Mouse (Mus musculus) cortical plate, adult 2 months (tissue): ENCODE measurements around the gene Grtp1. TPM values are rescaled to one million over a fixed set of nuclear protein-coding genes. Genes with fewer than 3 reads are reported as not detected.

ENCODE experiments used
- H3K27ac ChIP-seq: fragments of 200-500 bp; 2 replicates; pipeline ENCODE4 v1.5.1; 2012; ENCODE audit warnings: low read length, control low read depth, inconsistent platforms; ENCODE audit not compliant: insufficient read depth
- H3K4me1 ChIP-seq: fragments of 200-500 bp; 2 replicates; pipeline ENCODE4 v1.6.1; 2011; ENCODE audit warnings: low read length; ENCODE audit not compliant: control insufficient read depth, insufficient read depth
- H3K4me3 ChIP-seq: fragments of 200-500 bp; 2 replicates; pipeline ENCODE4 v1.5.1; 2011; ENCODE audit warnings: mild to moderate bottlenecking, low read length, control low read depth; ENCODE audit not compliant: insufficient read depth
- CTCF ChIP-seq: fragments of 200-500 bp; IDR thresholded peaks from 2 replicates; pipeline ENCODE4 v1.5.1; 2011; ENCODE audit warnings: mild to moderate bottlenecking, control low read depth, low read length; ENCODE audit not compliant: insufficient read depth; ENCODE audit errors: extremely low read depth
- POLR2A ChIP-seq: fragments of 200-500 bp; IDR thresholded peaks from 2 replicates; pipeline ENCODE4 v1.6.1; 2011; ENCODE audit warnings: mild to moderate bottlenecking, low read length, control low read depth; ENCODE audit not compliant: insufficient read depth; ENCODE audit errors: extremely low read depth
- polyA plus RNA-seq: library from polyadenylated mRNA; depleted of rRNA; stranded (reverse); fragments of >200 nt; gene quantifications from 2 replicates; pipeline ENCODE4 v1.2.3, GENCODE M21; 2012

The Grtp1 gene
- polyA plus RNA-seq, 1 experiment = 6.5 TPM

DNA sequence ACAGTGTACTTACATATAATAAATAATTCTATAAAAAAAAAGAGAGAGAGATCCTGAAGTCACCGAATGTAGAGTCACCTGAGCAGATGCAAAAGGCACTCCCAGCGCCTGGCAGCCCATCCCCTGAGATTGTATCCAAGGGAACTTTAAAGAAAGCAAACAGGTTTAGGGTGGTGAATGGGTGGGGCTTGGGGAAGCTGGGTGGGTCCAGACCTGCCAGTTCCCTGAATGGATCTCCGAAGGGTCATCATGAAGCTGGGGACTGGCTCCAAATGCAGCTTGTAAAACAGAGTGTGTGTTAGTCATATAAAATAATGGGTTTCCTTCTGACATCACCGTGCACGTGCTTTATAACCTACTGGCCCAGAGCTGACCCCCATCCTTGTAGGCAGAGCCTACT, 5.9 kb upstream of the Grtp1 start:
- Histone ChIP-seq H3K4me3 (no peak overlapping the region), H3K27ac (no peak overlapping the region), H3K4me1 (peaks cover 2% of the 10 kb centered on the region; the same call in 1 of the 2 replicates)
- TF ChIP-seq CTCF (no peak), POLR2A (no peak)

DNA sequence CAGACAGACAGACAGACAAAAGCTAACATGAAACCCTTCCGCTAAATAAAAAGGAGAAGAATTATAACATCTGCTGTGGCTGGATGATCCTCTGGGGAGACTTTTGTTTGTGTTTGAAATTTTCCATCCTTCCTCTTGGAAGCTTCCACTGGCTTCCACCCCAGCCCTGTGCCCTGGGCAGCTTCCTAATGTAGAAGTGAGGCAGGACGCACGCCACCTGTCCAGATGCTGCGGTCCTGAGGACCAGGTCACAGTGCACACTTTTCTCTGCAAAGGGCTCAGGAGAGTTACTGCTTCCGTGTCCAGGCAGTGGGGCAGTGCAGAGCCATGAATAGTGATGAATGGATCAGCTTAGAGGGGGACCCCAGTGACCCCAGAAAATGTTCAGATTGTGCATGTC, 4.9 kb upstream of the Grtp1 start:
- TF ChIP-seq POLR2A = no peak
- no peak for TF ChIP-seq CTCF
- peaks cover 3% of the 10 kb centered on the region; the same call in 1 of the 2 replicates for H3K4me1 ChIP-seq
- no peak overlapping the region for H3K4me3 ChIP-seq
- H3K27ac ChIP-seq = no peak overlapping the region

DNA sequence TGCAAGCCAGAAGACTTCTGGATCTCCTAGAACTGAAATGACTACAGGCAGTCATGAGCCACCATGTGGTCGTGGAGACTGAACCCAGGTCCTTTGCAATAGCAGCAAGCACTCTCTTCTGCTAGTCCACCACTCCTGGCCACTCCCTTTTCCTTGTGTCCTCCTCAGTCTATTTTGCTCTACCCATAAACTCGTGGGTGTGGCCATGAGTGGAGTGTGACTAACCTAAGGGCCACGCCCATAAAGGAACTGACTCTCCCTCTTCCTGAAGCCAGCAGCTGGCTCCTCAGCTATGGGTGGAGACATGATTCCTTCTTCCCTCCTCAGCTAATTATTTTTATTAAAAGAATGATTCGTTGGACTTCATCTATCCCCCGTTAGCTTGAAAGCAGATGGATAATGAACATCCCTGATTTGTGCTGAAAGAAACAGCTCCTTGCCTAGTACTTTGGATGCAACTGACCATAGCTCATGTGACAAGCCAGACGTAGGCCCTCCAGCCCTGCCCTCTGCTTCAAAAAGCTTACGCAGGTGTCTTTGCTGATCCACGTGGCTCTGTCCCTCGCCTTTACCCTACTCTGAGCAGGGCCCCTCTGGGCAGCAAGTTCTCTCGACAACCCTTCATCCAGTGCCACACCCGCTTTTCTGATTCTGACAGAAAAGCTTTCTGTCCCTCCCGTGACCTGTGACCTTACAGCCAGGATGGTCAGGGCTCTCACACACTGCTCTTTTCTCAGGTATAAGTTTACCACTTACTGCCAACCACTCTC, 4.1 kb upstream of the Grtp1 start:
- Histone ChIP-seq H3K4me3 (no peak overlapping the region), H3K27ac (no peak overlapping the region), H3K4me1 (peaks cover 3% of the 10 kb centered on the region; the same call in 1 of the 2 replicates)
- no peak for TF ChIP-seq POLR2A
- no peak for TF ChIP-seq CTCF

GRCm38 (mm10) chr8:13203472-13203871, 3.1 kb upstream of the Grtp1 start:
- no peak for TF ChIP-seq CTCF
- no peak for TF ChIP-seq POLR2A
- Histone ChIP-seq H3K27ac (no peak overlapping the region), H3K4me1 (peaks cover 1% of the 10 kb centered on the region; the same call in 1 of the 2 replicates), H3K4me3 (no peak overlapping the region)

- Histone ChIP-seq H3K4me1 (peaks cover 1% of the 10 kb centered on the region; the same call in 1 of the 2 replicates), H3K4me3 (no peak overlapping the region), H3K27ac (no peak overlapping the region)
- TF ChIP-seq POLR2A = no peak
- no peak for TF ChIP-seq CTCF
These were observed 2.4 kb upstream of the Grtp1 start for GRCm38 (mm10) chr8:13202806-13203205.

GRCm38 (mm10) chr8:13202041-13202440, 1.6 kb upstream of the Grtp1 start:
- H3K4me3 ChIP-seq = no peak overlapping the region
- H3K27ac ChIP-seq = no peak overlapping the region
- TF ChIP-seq CTCF (no peak), POLR2A (no peak)
- peaks cover 1% of the 10 kb centered on the region; the same call in 1 of the 2 replicates for H3K4me1 ChIP-seq

- no peak for TF ChIP-seq POLR2A
- no peak for TF ChIP-seq CTCF
- Histone ChIP-seq H3K4me3 (peak overlapping the region; percentile 62; the same call in 1 of the 2 replicates), H3K4me1 (peaks cover 1% of the 10 kb centered on the region; the same call in 1 of the 2 replicates)
These were observed 554 bp upstream of the Grtp1 start for GRCm38 (mm10) chr8:13201013-13201334.

GRCm38 (mm10) chr8:13199385-13200061, 897 bp downstream of the Grtp1 start:
- TF ChIP-seq POLR2A (no peak), CTCF (no peak)
- H3K4me1 ChIP-seq = peaks cover 1% of the 10 kb centered on the region; the same call in 1 of the 2 replicates
- H3K4me3 ChIP-seq = peak overlapping the region; percentile 62; the same call in 1 of the 2 replicates
- no peak overlapping the region for H3K27ac ChIP-seq

More at GRCm38 (mm10) chr8:13201013-13201334, 554 bp upstream of the Grtp1 start:
- no peak overlapping the region for H3K27ac ChIP-seq

DNA sequence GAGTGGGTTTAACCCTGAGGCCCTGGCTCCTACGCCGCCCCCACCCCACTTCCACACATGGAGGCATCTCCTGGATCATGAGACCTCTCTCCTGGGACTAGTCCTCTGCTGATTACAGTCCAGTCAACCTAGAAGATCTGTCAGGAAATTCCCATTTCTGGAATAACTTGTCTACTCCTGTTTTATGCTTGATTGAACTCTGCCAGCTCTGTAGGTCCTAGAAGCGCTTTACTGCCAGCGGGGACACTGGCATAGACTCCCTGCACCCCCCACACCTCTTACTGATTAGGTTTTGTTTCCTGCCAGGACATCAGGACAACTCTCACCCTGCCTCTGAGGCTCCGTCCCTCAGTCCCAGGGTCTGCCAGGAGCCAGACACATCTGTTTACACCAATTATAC, 2.9 kb downstream of the Grtp1 start:
- no peak for TF ChIP-seq CTCF
- TF ChIP-seq POLR2A = no peak
- H3K4me3 ChIP-seq = no peak overlapping the region
- H3K27ac ChIP-seq = no peak overlapping the region
- peaks cover 1% of the 10 kb centered on the region; the same call in 1 of the 2 replicates for H3K4me1 ChIP-seq

DNA sequence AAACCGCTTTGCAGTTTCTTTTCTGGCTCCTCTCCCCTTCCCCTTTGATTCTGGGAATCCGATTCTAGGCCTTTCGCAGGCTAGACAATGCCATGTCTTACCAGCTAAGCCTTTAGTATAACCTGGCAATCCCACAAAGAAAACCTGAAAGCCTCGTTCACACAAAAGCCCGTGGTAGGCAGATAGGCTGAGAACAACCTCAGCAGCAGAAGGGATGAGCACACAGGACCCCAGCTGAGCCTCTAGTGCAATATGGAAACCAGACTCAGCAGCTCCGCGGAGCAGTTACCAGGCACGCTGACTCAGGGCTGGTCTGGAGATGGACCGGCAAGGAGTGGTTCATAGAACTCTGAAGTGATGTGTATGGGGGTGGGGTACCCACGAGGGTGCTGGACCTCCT, 5.6 kb downstream of the Grtp1 start:
- H3K4me3 ChIP-seq = no peak overlapping the region
- H3K4me1 ChIP-seq = no peaks in the 10 kb centered on the region
- no peak overlapping the region for H3K27ac ChIP-seq
- TF ChIP-seq POLR2A (no peak), CTCF (no peak)
